In genomic region chrX:56668501-56668900, GRCm38 (mm10) we compare ENCODE assay signal across 28 mouse cellular contexts. TPM values are rescaled to one million over a fixed set of nuclear protein-coding genes. Genes with fewer than 3 reads are reported as not detected.
DNase-seq lines count a peak whose midpoint lies in the region; ATAC-seq and TF ChIP-seq lines count a peak whose summit lies in the region.
"Had no signal": no experiment of that assay in that cellular context is flagged by ENCODE, and none has a peak within 500 bp of the region (broad histone marks: within the 10 kb centered on the region; RNA-seq: fewer than 3 reads in every experiment).

No protein-coding gene starts in this region.

- no peaks in the 10 kb centered on the region for H3K36me3 ChIP-seq in lung, postnatal 0 days (ENCODE audit: insufficient read depth, low read length)
- H3K36me3 ChIP-seq: embryonic facial prominence, embryonic 13.5 days; forebrain, embryonic 10.5 days; forebrain, embryonic 15.5 days; limb, embryonic 10.5 days; limb, embryonic 15.5 days; liver, embryonic 15.5 days; midbrain, embryonic 10.5 days; midbrain, embryonic 15.5 days; stomach, embryonic 15.5 days had no signal

- H3K4me2 ChIP-seq in lung, postnatal 0 days (replicated peaks; ENCODE audit: low read depth, low read length): no peak overlapping the region
- H3K4me2 ChIP-seq: embryonic facial prominence, embryonic 13.5 days; forebrain, embryonic 15.5 days; hindbrain, embryonic 14.5 days; limb, embryonic 15.5 days; liver, embryonic 15.5 days; lung, embryonic 14.5 days; midbrain, embryonic 15.5 days; stomach, embryonic 15.5 days had no signal

- H3K27ac ChIP-seq in lung, postnatal 0 days (ENCODE audit: low read length): peak overlapping the region; percentile 51; the same call in 1 of the 2 replicates
- H3K27ac ChIP-seq: embryonic facial prominence, embryonic 13.5 days; forebrain, embryonic 10.5 days; forebrain, embryonic 15.5 days; hindbrain, embryonic 14.5 days; layer of hippocampus, adult 2 months; limb, embryonic 10.5 days; limb, embryonic 15.5 days; liver, embryonic 15.5 days; midbrain, embryonic 10.5 days; midbrain, embryonic 15.5 days; stomach, embryonic 15.5 days had no signal

- no peak for TF ChIP-seq CTCF in lung, postnatal 0 days (IDR thresholded peaks at IDR 0.05)

- 79% methylated on average over 3 of the region's 3 CpGs for WGBS in lung, postnatal 0 days

- ATAC-seq in lung, postnatal 0 days: no peak
- ATAC-seq: activated CD4-positive, CD25-positive, alpha-beta regulatory T cell, adult 4 months; forebrain, embryonic 15.5 days; intestine, postnatal 0 days; midbrain, embryonic 15.5 days had no signal

- TF ChIP-seq EP300 in lung, postnatal 0 days (IDR thresholded peaks at IDR 0.05): no peak

- H3K4me3 ChIP-seq in lung, postnatal 0 days (ENCODE audit: low read depth, low read length): no peak overlapping the region
- H3K4me3 ChIP-seq: embryonic facial prominence, embryonic 13.5 days; forebrain, embryonic 10.5 days; forebrain, embryonic 15.5 days; layer of hippocampus, adult 2 months; limb, embryonic 10.5 days; limb, embryonic 15.5 days; liver, embryonic 15.5 days; midbrain, embryonic 10.5 days; midbrain, embryonic 15.5 days; stomach, embryonic 15.5 days had no signal

- peak; percentile 23 for DNase-seq in kidney, adult 18-20 months
- DNase-seq in kidney, postnatal 4 days: no peak
- no peak for DNase-seq in lung, postnatal 0 days (ENCODE audit: low spot score)
- DNase-seq in lung, postnatal 25 days (ENCODE audit: low spot score): no peak
- DNase-seq in kidney, postnatal 14 days: peak; percentile 32
- no peak for DNase-seq in left cerebral cortex, postnatal 14 days (ENCODE audit: low spot score in 2 of 2)
- DNase-seq: adrenal gland, adult 2 months; adrenal gland, postnatal 36 days; cerebellum, adult 18-20 months; cerebellum, postnatal 10 days; gastrocnemius, postnatal 25 days; heart, adult 18-20 months; right cerebral cortex, postnatal 25 days had no signal

- H3K4me1 ChIP-seq in lung, postnatal 0 days (ENCODE audit: insufficient read depth, low read depth, low read length): no peaks in the 10 kb centered on the region
- H3K4me1 ChIP-seq: embryonic facial prominence, embryonic 13.5 days; forebrain, embryonic 15.5 days; limb, embryonic 10.5 days; limb, embryonic 15.5 days; liver, embryonic 15.5 days; midbrain, embryonic 15.5 days; stomach, embryonic 15.5 days had no signal

- no peaks in the 10 kb centered on the region for H3K9me3 ChIP-seq in lung, postnatal 0 days (ENCODE audit: low read length)
- H3K9me3 ChIP-seq: embryonic facial prominence, embryonic 13.5 days; forebrain, embryonic 10.5 days; forebrain, embryonic 15.5 days; limb, embryonic 10.5 days; limb, embryonic 15.5 days; liver, embryonic 15.5 days; midbrain, embryonic 10.5 days; midbrain, embryonic 15.5 days; stomach, embryonic 15.5 days had no signal

- intact Hi-C loops in left cerebral cortex, postnatal 14 days (cut with DNase I): no loop called here

- no peaks in the 10 kb centered on the region for H3K27me3 ChIP-seq in lung, postnatal 0 days (replicated peaks; ENCODE audit: insufficient read depth, low read length)
- H3K27me3 ChIP-seq: CH12.LX; embryonic facial prominence, embryonic 13.5 days; forebrain, embryonic 15.5 days; limb, embryonic 15.5 days; liver, embryonic 15.5 days; midbrain, embryonic 15.5 days; stomach, embryonic 15.5 days had no signal

- H3K9ac ChIP-seq in lung, postnatal 0 days (replicated peaks; ENCODE audit: low read depth): no peak overlapping the region
- H3K9ac ChIP-seq: embryonic facial prominence, embryonic 13.5 days; forebrain, embryonic 15.5 days; hindbrain, embryonic 14.5 days; limb, embryonic 15.5 days; liver, embryonic 15.5 days; lung, embryonic 14.5 days; midbrain, embryonic 15.5 days; stomach, embryonic 15.5 days had no signal

RNA-seq across cellular contexts. Expression of gene Slc9a6, which starts 58.9 kb away (rescaled TPM):
- 15.1 and 16.1 TPM in 2 replicates for polyA plus RNA-seq in lung, postnatal 0 days (2015; fragmentation: Nextera tagmentation; extraction: Ambion mirVana)
- 10 to 100 TPM; 79.1 to 93.0 TPM for total RNA-seq in left cerebral cortex, postnatal 14 days (2021)

Comparison
In these comparisons a context has a peak if more than half of its experiments do, and no peak if none do; other contexts are left out.
1. DNase-seq: peak in kidney, adult 18-20 months (single experiment) and kidney, postnatal 14 days (single experiment); none in kidney, postnatal 4 days (0 of 2), lung, postnatal 0 days (single experiment), lung, postnatal 25 days (single experiment) and left cerebral cortex, postnatal 14 days (0 of 2).